Mouse (Mus musculus) MEL (cell line): ENCODE results near the gene Dlgap1.
"Not testable (repeated sequence)": the region's sequence is repeated elsewhere in the genome, so short reads cannot be mapped to it uniquely, and the experiment has no call there.

Experiments used
- CTCF ChIP-seq, 3 experiments: IDR thresholded peaks in 2 of 3; conservative IDR thresholded peaks in 1 of 3; 2 replicates each; pipeline ENCODE4 v1.5.1; 2011 to 2012; ENCODE audit warnings: low read length in 3 of 3, low read depth in 2 of 3, mild to moderate bottlenecking in 2 of 3, improper control_type of control experiment in 1 of 3, inconsistent platforms in 1 of 3, mixed read lengths in 1 of 3, moderate library complexity in 1 of 3; ENCODE audit not compliant: control insufficient read depth in 1 of 3, insufficient read depth in 1 of 3, poor library complexity in 1 of 3, severe bottlenecking in 1 of 3
- EP300 ChIP-seq, 2 experiments: IDR thresholded peaks; 2 replicates each; pipeline ENCODE4 v1.6.1; 2011; ENCODE audit warnings: improper control_type of control experiment in 2 of 2, low read length in 2 of 2, low read depth in 1 of 2, mild to moderate bottlenecking in 1 of 2
- MAFK ChIP-seq: IDR thresholded peaks from 2 replicates; pipeline ENCODE4 v1.6.1; 2011; ENCODE audit warnings: low read depth, mild to moderate bottlenecking, low read length, improper control_type of control experiment, borderline replicate concordance
- POLR2A ChIP-seq, 2 experiments: IDR thresholded peaks; 2 replicates each; pipeline ENCODE4 v1.6.1; 2011 to 2012; ENCODE audit warnings: low read length in 2 of 2, mild to moderate bottlenecking in 2 of 2, control low read depth in 1 of 2, improper control_type of control experiment in 1 of 2, low read depth in 1 of 2, moderate library complexity in 1 of 2; ENCODE audit not compliant: control insufficient read depth in 1 of 2, insufficient read depth in 1 of 2, poor library complexity in 1 of 2
- POLR2AphosphoS5 ChIP-seq: IDR thresholded peaks from 2 replicates; pipeline ENCODE4 v1.6.1; 2012; ENCODE audit warnings: low read depth, borderline replicate concordance, mild to moderate bottlenecking, inconsistent platforms, low read length, moderate library complexity, mixed read lengths
- TAL1 ChIP-seq: IDR thresholded peaks from 2 replicates; pipeline ENCODE4 v1.6.1; 2012; ENCODE audit warnings: mild to moderate bottlenecking, inconsistent platforms, low read length, moderate library complexity, mixed read lengths

- not testable (repeated sequence) for TF ChIP-seq CTCF (IDR thresholded peaks at IDR 0.05 in 2 of 3, conservative IDR thresholded peaks at IDR 0.05 in 1 of 3; ENCODE audit: control insufficient read depth in 1 of 3, insufficient read depth in 1 of 3, low read depth in 2 of 3, low read length in 3 of 3, poor library complexity in 1 of 3, severe bottlenecking in 1 of 3); MAFK; POLR2A (IDR thresholded peaks at IDR 0.05; ENCODE audit: control insufficient read depth in 1 of 2, insufficient read depth in 1 of 2, low read depth in 1 of 2, low read length in 2 of 2, poor library complexity in 1 of 2); TAL1; POLR2AphosphoS5; EP300 (IDR thresholded peaks at IDR 0.05; ENCODE audit: low read depth in 1 of 2, low read length in 2 of 2)
These were observed 858.7 kb downstream of the Dlgap1 start for GRCm38 (mm10) chr17:70827463-70828179.
